Mouse (Mus musculus): ENCODE results near the gene Gm10277. TPM values are rescaled to one million over a fixed set of nuclear protein-coding genes. Genes with fewer than 3 reads are reported as not detected.

The Gm10277 gene
- not detected in 2 replicates for polyA plus RNA-seq (2012)

GRCm38 (mm10) chr11:77787707-77788106, at the start of gene Gm10277:
Gene Gm10277 (minus strand): TSS chr11:77787747.
- peaks cover 66% of the 10 kb centered on the region for H3K36me3 ChIP-seq (ENCODE audit: control insufficient read depth)
- no peaks in the 10 kb centered on the region for H3K9me3 ChIP-seq (ENCODE audit: control insufficient read depth, low read length)
- H3K4me3 ChIP-seq (replicated peaks): no peak within 1 kb of the TSS
- no peaks in the 10 kb centered on the region for H3K27me3 ChIP-seq (ENCODE audit: control insufficient read depth)
- TF ChIP-seq TAL1 (IDR thresholded peaks at IDR 0.05; ENCODE audit: low read length): no peak
- TF ChIP-seq GATA1 (IDR thresholded peaks at IDR 0.05; ENCODE audit: low read length): no peak
- H3K4me1 ChIP-seq (ENCODE audit: control insufficient read depth): peaks cover 93% of the 10 kb centered on the region

GRCm38 (mm10) chr11:77836751-77837150, 49.2 kb upstream of the Gm10277 start:
- Histone ChIP-seq H3K4me1 (ENCODE audit: control insufficient read depth) (no peaks in the 10 kb centered on the region), H3K36me3 (ENCODE audit: control insufficient read depth) (peaks cover 94% of the 10 kb centered on the region), H3K27me3 (ENCODE audit: control insufficient read depth) (no peaks in the 10 kb centered on the region), H3K4me3 (replicated peaks) (no peak overlapping the region), H3K9me3 (ENCODE audit: control insufficient read depth, low read length) (no peaks in the 10 kb centered on the region)
- TF ChIP-seq GATA1 (IDR thresholded peaks at IDR 0.05; ENCODE audit: low read length) (no peak), TAL1 (IDR thresholded peaks at IDR 0.05; ENCODE audit: low read length) (no peak)

GRCm38 (mm10) chr11:77836290-77836689, 48.7 kb upstream of the Gm10277 start:
- no peaks in the 10 kb centered on the region for H3K9me3 ChIP-seq (ENCODE audit: control insufficient read depth, low read length)
- TF ChIP-seq GATA1 (IDR thresholded peaks at IDR 0.05; ENCODE audit: low read length): no peak
- no peak for TF ChIP-seq TAL1 (IDR thresholded peaks at IDR 0.05; ENCODE audit: low read length)
- peaks cover 94% of the 10 kb centered on the region for H3K36me3 ChIP-seq (ENCODE audit: control insufficient read depth)

GRCm38 (mm10) chr11:77835109-77835508, 47.6 kb upstream of the Gm10277 start:
- H3K4me1 ChIP-seq (ENCODE audit: control insufficient read depth): no peaks in the 10 kb centered on the region
- H3K9me3 ChIP-seq (ENCODE audit: control insufficient read depth, low read length): no peaks in the 10 kb centered on the region
- no peaks in the 10 kb centered on the region for H3K27me3 ChIP-seq (ENCODE audit: control insufficient read depth)
- no peak overlapping the region for H3K4me3 ChIP-seq (replicated peaks)
- H3K36me3 ChIP-seq (ENCODE audit: control insufficient read depth): peaks cover 93% of the 10 kb centered on the region
- TF ChIP-seq GATA1 (IDR thresholded peaks at IDR 0.05; ENCODE audit: low read length): no peak

More at GRCm38 (mm10) chr11:77836290-77836689, 48.7 kb upstream of the Gm10277 start:
- no peaks in the 10 kb centered on the region for H3K27me3 ChIP-seq (ENCODE audit: control insufficient read depth)
- H3K4me1 ChIP-seq (ENCODE audit: control insufficient read depth): no peaks in the 10 kb centered on the region
- H3K4me3 ChIP-seq (replicated peaks): no peak overlapping the region

GRCm38 (mm10) chr11:77832541-77832940, 45.0 kb upstream of the Gm10277 start:
- Histone ChIP-seq H3K4me3 (replicated peaks) (no peak overlapping the region), H3K9me3 (ENCODE audit: control insufficient read depth, low read length) (no peaks in the 10 kb centered on the region), H3K36me3 (ENCODE audit: control insufficient read depth) (peaks cover 93% of the 10 kb centered on the region), H3K4me1 (ENCODE audit: control insufficient read depth) (no peaks in the 10 kb centered on the region), H3K27me3 (ENCODE audit: control insufficient read depth) (no peaks in the 10 kb centered on the region)
- TF ChIP-seq GATA1 (IDR thresholded peaks at IDR 0.05; ENCODE audit: low read length) (no peak), TAL1 (IDR thresholded peaks at IDR 0.05; ENCODE audit: low read length) (no peak)

- no peaks in the 10 kb centered on the region for H3K9me3 ChIP-seq (ENCODE audit: control insufficient read depth, low read length)
- no peaks in the 10 kb centered on the region for H3K27me3 ChIP-seq (ENCODE audit: control insufficient read depth)
- no peaks in the 10 kb centered on the region for H3K4me1 ChIP-seq (ENCODE audit: control insufficient read depth)
- H3K36me3 ChIP-seq (ENCODE audit: control insufficient read depth): peaks cover 93% of the 10 kb centered on the region
- TF ChIP-seq GATA1 (IDR thresholded peaks at IDR 0.05; ENCODE audit: low read length) (no peak), TAL1 (IDR thresholded peaks at IDR 0.05; ENCODE audit: low read length) (no peak)
- H3K4me3 ChIP-seq (replicated peaks): no peak overlapping the region
These were observed 43.3 kb upstream of the Gm10277 start for GRCm38 (mm10) chr11:77830875-77831274.

- Histone ChIP-seq H3K36me3 (ENCODE audit: control insufficient read depth) (peaks cover 94% of the 10 kb centered on the region), H3K4me1 (ENCODE audit: control insufficient read depth) (no peaks in the 10 kb centered on the region), H3K4me3 (replicated peaks) (no peak overlapping the region)
These were observed 41.7 kb upstream of the Gm10277 start for GRCm38 (mm10) chr11:77829043-77829841.

GRCm38 (mm10) chr11:77828163-77828562, 40.6 kb upstream of the Gm10277 start:
- Histone ChIP-seq H3K4me3 (replicated peaks) (no peak overlapping the region), H3K9me3 (ENCODE audit: control insufficient read depth, low read length) (no peaks in the 10 kb centered on the region), H3K36me3 (ENCODE audit: control insufficient read depth) (peaks cover 97% of the 10 kb centered on the region), H3K4me1 (ENCODE audit: control insufficient read depth) (no peaks in the 10 kb centered on the region), H3K27me3 (ENCODE audit: control insufficient read depth) (no peaks in the 10 kb centered on the region)
- no peak for TF ChIP-seq TAL1 (IDR thresholded peaks at IDR 0.05; ENCODE audit: low read length)
- no peak for TF ChIP-seq GATA1 (IDR thresholded peaks at IDR 0.05; ENCODE audit: low read length)

More at GRCm38 (mm10) chr11:77829043-77829841, 41.7 kb upstream of the Gm10277 start:
- Histone ChIP-seq H3K9me3 (ENCODE audit: control insufficient read depth, low read length) (no peaks in the 10 kb centered on the region), H3K27me3 (ENCODE audit: control insufficient read depth) (no peaks in the 10 kb centered on the region)
- TF ChIP-seq GATA1 (IDR thresholded peaks at IDR 0.05; ENCODE audit: low read length): no peak

GRCm38 (mm10) chr11:77827241-77827995, 39.9 kb upstream of the Gm10277 start:
- H3K9me3 ChIP-seq (ENCODE audit: control insufficient read depth, low read length): no peaks in the 10 kb centered on the region
- H3K4me3 ChIP-seq (replicated peaks): no peak overlapping the region
- TF ChIP-seq TAL1 (IDR thresholded peaks at IDR 0.05; ENCODE audit: low read length) (no peak), GATA1 (IDR thresholded peaks at IDR 0.05; ENCODE audit: low read length) (no peak)
- H3K27me3 ChIP-seq (ENCODE audit: control insufficient read depth): no peaks in the 10 kb centered on the region
- H3K36me3 ChIP-seq (ENCODE audit: control insufficient read depth): peaks cover 98% of the 10 kb centered on the region
- H3K4me1 ChIP-seq (ENCODE audit: control insufficient read depth): no peaks in the 10 kb centered on the region

Data from erythroblast, embryonic 14.5 days (primary cell).